Mouse (Mus musculus) liver, embryonic 14.5 days (tissue): Measurements from ENCODE around the gene Enox1. TPM values are rescaled to one million over a fixed set of nuclear protein-coding genes. Genes with fewer than 3 reads are reported as not detected.

Experiments used
- ATAC-seq: fragments of 200-750 bp; cut with Nextera tagmentation; 2 replicates; pipeline ENCODE4 v1.8.0; 2017; ENCODE audit warnings: moderate number of reproducible peaks, mild to moderate bottlenecking, moderate library complexity; ENCODE audit not compliant: insufficient read depth
- DNase-seq, 3 experiments: peaks; one replicate each; pipeline ENCODE4 v3.0.0-alpha.2; 2012 to 2013; ENCODE audit warnings: low read depth in 3 of 3, low spot score in 3 of 3
- H3K27ac ChIP-seq: fragments of 300-500 bp; sonication (generic); 2 replicates; pipeline ENCODE4 v1.5.1; 2014; ENCODE audit warnings: moderate library complexity, mild to moderate bottlenecking, control low read depth, inconsistent platforms
- H3K27me3 ChIP-seq: fragments of 300-500 bp; sonication (generic); 2 replicates; pipeline ENCODE4 v1.6.1; 2014; ENCODE audit warnings: mild to moderate bottlenecking, low read length, moderate library complexity; ENCODE audit not compliant: control insufficient read depth, insufficient read depth
- H3K36me3 ChIP-seq: fragments of 300-500 bp; sonication (generic); replicated peaks from 2 replicates; pipeline ENCODE4 v1.6.1; 2014; ENCODE audit warnings: low read depth; ENCODE audit not compliant: control insufficient read depth, insufficient read depth
- H3K4me1 ChIP-seq, 2 experiments: fragments of 200-500 bp in 1 of 2; fragments of 300-500 bp in 1 of 2; sonication (generic) in 1 of 2; replicated peaks; 2 replicates each; pipeline ENCODE4 v1.6.1; 2012 to 2014; ENCODE audit warnings: antibody characterized with exemption in 1 of 2, inconsistent platforms in 1 of 2, low read length in 1 of 2; ENCODE audit not compliant: control insufficient read depth in 2 of 2, insufficient read depth in 2 of 2
- H3K4me2 ChIP-seq: fragments of 300-500 bp; sonication (generic); 2 replicates; pipeline ENCODE4 v1.6.1; 2014; ENCODE audit warnings: low read depth, mild to moderate bottlenecking, control low read depth, moderate library complexity
- H3K4me3 ChIP-seq, 2 experiments: fragments of 200-500 bp in 1 of 2; fragments of 300-500 bp in 1 of 2; sonication (generic) in 1 of 2; 2 replicates each; pipeline ENCODE4 v1.5.1; 2012 to 2014; ENCODE audit warnings: low read depth in 2 of 2, low read length in 2 of 2, mild to moderate bottlenecking in 2 of 2, control low read depth in 1 of 2, inconsistent platforms in 1 of 2, moderate library complexity in 1 of 2; ENCODE audit not compliant: insufficient read depth in 1 of 2
- H3K9ac ChIP-seq: fragments of 300-500 bp; sonication (generic); replicated peaks from 2 replicates; pipeline ENCODE4 v1.6.1; 2014; ENCODE audit warnings: mild to moderate bottlenecking, control low read depth, moderate library complexity
- H3K9me3 ChIP-seq: fragments of 300-500 bp; sonication (generic); 2 replicates; pipeline ENCODE4 v1.6.1; 2016; ENCODE audit warnings: low read length, mixed read lengths; ENCODE audit not compliant: control insufficient read depth
- CTCF ChIP-seq: IDR thresholded peaks from 2 replicates; pipeline ENCODE4 v1.5.1; 2016; ENCODE audit warnings: antibody characterized with exemption, low read depth, control low read depth
- EP300 ChIP-seq: IDR thresholded peaks from 2 replicates; pipeline ENCODE4 v1.6.1; 2016; ENCODE audit warnings: antibody characterized with exemption, low read depth
- WGBS: fragments of 180-500 bp; shearing (Covaris S2); extraction: QIAGEN DNeasy Blood & Tissue Kit; methylation state at CpG from one replicate; pipeline ENCODE4 v1.1.7; 2014; ENCODE audit not compliant: insufficient replicate concordance; 5-methylcytosine and 5-hydroxymethylcytosine counted together
- polyA plus RNA-seq, 2 experiments: library from polyadenylated mRNA; depleted of rRNA in 1 of 2; stranded (reverse) in 1 of 2; unstranded in 1 of 2; fragments of >200 nt; fragmentation: Nextera tagmentation in 1 of 2; extraction: Ambion mirVana in 1 of 2; gene quantifications; 2 replicates each; pipeline versions ENCODE4 v1.2.1 to v1.2.3; 2012 to 2014

Enox1 gene
- polyA plus RNA-seq, 2 experiments: 0.07 to 0.10 TPM

DNA sequence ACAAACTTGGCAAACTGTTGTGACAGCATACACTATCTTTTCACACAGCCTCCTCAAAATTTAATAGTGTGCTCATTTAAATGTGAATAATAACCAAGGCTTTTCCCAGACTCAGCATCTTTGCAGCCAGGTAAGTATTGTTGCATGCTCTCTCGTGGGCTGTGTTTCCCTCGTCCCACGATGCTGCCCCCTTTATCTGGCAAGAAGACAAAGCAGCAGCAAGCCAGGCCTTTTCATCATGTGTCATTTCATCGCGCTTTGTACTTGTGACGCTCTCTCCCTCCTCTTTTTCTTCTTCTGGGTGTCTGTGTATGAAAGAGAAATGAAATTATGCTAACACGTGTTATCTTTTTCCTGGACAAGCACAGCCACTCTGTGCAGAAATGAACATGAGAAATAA, 421.8 kb downstream of the Enox1 start:
- DNase-seq: no peak
- H3K9ac ChIP-seq: no peak overlapping the region
- no peaks in the 10 kb centered on the region for H3K4me1 ChIP-seq
- H3K27ac ChIP-seq: no peak overlapping the region
- H3K27me3 ChIP-seq: no peaks in the 10 kb centered on the region
- H3K4me2 ChIP-seq: no peak overlapping the region
- no peak for ATAC-seq
- TF ChIP-seq CTCF (no peak), EP300 (no peak)
- 69% methylated on average over 7 of the region's 7 CpGs for WGBS
- no peaks in the 10 kb centered on the region for H3K36me3 ChIP-seq
- no peaks in the 10 kb centered on the region for H3K9me3 ChIP-seq
- no peak overlapping the region for H3K4me3 ChIP-seq

DNA sequence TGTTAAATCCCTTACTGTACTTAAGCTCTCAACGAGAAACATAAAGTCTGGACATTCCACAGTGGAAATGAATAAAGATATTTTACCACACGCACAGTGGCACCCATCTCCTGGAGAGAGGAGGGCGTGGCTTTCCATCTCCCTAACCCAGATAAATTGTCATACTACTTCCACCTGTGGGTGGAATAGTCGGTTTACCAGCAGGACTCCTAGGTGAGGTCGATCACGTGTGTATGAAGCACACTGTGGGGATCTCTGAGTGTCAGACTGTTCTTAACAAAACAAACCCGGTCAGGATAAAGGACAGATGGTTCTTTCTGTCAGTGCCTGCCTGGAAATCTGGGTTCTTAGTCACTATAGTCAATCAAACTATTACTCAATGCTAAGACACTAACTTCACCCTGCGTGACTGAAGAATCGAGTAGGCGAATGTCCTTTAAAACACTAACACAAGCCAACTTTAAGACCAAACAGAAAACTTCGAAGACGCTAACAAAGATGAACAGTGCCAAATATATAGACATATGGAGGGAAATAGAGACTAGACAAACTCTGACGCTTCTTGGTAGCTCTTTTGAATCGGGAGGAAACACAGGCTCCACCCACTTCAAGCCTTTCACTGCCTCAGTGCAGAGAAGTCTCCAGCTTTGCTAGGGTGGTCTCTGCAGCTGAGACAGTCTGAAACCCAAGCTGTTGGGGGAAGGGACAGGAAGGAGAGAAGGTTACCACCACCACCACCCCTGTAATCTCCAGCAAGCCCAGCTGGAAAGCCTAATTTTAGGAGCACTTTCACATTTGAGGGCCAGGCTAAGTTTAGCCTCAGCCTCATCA, 423.8 kb downstream of the Enox1 start:
- no peak overlapping the region for H3K4me3 ChIP-seq
- TF ChIP-seq EP300: no peak
- TF ChIP-seq CTCF: no peak
- no peak overlapping the region for H3K4me2 ChIP-seq
- H3K27me3 ChIP-seq: no peaks in the 10 kb centered on the region
- no peaks in the 10 kb centered on the region for H3K9me3 ChIP-seq
- H3K9ac ChIP-seq: no peak overlapping the region
- H3K36me3 ChIP-seq: no peaks in the 10 kb centered on the region
- 47% methylated on average over 14 of the region's 14 CpGs for WGBS
- H3K27ac ChIP-seq: no peak overlapping the region
- ATAC-seq (no peak), DNase-seq (no peak)
- H3K4me1 ChIP-seq: no peaks in the 10 kb centered on the region

DNA sequence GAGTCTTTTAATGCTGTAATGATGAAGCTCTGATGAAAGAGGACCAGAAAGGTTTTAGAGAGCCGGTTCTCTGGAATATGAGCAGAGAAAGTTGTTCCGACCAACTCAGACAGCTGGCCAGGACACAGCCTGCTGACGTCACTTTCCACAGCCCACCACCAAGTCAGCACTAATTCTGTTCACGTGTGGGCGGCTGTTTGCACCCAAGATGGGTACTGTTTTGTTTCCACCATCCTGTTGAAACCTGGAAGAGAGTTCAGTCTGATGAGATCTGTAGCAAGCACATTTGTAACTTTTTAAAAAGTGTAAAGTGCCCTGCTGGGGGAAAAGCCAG, 424.3 kb downstream of the Enox1 start:
- DNase-seq: no peak

DNA sequence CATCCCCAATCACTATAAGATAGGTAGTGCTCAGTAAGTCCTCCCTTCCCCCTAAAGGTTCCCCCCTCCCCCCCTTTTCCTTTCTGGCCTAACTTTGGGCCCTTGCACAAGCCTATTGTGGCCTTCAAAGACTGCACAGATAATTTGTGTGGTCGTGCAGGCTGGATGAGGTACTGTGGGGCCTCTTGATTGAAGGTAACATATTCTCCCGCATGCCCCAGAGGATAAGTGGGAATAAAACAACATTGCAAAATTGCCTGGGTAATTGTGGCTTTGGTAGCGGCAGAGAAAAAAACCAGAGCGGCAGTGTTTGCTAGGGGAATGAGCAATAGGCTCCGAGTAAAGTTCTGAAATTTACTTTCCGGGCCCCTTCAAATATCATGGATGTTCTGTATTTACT, 425.1 kb downstream of the Enox1 start:
- no peak overlapping the region for H3K9ac ChIP-seq
- no peak for TF ChIP-seq EP300
- TF ChIP-seq CTCF: no peak
- H3K4me1 ChIP-seq: no peaks in the 10 kb centered on the region
- no peak overlapping the region for H3K27ac ChIP-seq
- no peak for ATAC-seq
- no peak for DNase-seq
- no peaks in the 10 kb centered on the region for H3K9me3 ChIP-seq
- H3K4me3 ChIP-seq: no peak overlapping the region
- no peaks in the 10 kb centered on the region for H3K27me3 ChIP-seq
- WGBS: 67% methylated on average over 6 of the region's 6 CpGs
- no peaks in the 10 kb centered on the region for H3K36me3 ChIP-seq
- no peak overlapping the region for H3K4me2 ChIP-seq

More for the DNA sequence above, 424.3 kb downstream of the Enox1 start:
- Histone ChIP-seq H3K27ac (no peak overlapping the region), H3K27me3 (no peaks in the 10 kb centered on the region), H3K9me3 (no peaks in the 10 kb centered on the region), H3K36me3 (no peaks in the 10 kb centered on the region), H3K4me3 (no peak overlapping the region), H3K4me2 (no peak overlapping the region), H3K4me1 (no peaks in the 10 kb centered on the region), H3K9ac (no peak overlapping the region)
- TF ChIP-seq EP300: no peak
- no peak for TF ChIP-seq CTCF
- WGBS: 38% methylated on average over 5 of the region's 5 CpGs
- ATAC-seq: no peak

DNA sequence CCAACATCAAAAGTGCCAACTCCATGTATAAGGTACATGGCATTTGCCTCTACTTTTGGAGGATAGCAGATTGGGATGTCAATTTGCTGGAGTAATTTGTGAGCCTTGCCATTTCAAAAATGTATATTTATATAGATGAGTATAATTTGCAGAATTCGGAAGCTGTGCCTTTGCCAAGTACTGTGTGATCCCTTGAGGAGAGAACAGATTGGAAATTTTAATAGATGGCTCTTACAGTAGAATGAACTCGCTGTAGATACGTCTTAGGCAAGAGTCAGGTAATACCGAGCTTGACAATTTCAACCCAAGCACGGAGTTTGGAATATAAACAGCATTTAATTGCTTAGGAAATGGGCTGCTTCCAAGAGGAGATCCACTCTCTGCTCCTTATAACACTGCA, 427.9 kb downstream of the Enox1 start:
- Histone ChIP-seq H3K4me3 (no peak overlapping the region), H3K27me3 (no peaks in the 10 kb centered on the region), H3K4me2 (no peak overlapping the region), H3K9ac (no peak overlapping the region), H3K9me3 (no peaks in the 10 kb centered on the region), H3K36me3 (no peaks in the 10 kb centered on the region), H3K27ac (no peak overlapping the region), H3K4me1 (no peaks in the 10 kb centered on the region)
- 69% methylated on average over 5 of the region's 5 CpGs for WGBS
- TF ChIP-seq CTCF (no peak), EP300 (no peak)
- DNase-seq (no peak), ATAC-seq (no peak)
